Mouse (Mus musculus): ENCODE measurements at regions not wholly inside any gene's neighbourhood (a gene's known extent, or its start where the extent isn't known, plus 50 kb on each side); places are given as distances from the start of the nearest gene placed in this dataset.
A peak's percentile ranks its signal among the peaks of the same experiment; 100 is the strongest.

- DNase-seq (ENCODE audit: low spot score), result no peak
These were observed 74.4 kb downstream of the Tbx19 start for GRCm38 (mm10) chr1:165086131-165086530.

- no peak for DNase-seq (ENCODE audit: low spot score)
These were observed 75.8 kb downstream of the Tbx19 start for GRCm38 (mm10) chr1:165084753-165085152.

DNA sequence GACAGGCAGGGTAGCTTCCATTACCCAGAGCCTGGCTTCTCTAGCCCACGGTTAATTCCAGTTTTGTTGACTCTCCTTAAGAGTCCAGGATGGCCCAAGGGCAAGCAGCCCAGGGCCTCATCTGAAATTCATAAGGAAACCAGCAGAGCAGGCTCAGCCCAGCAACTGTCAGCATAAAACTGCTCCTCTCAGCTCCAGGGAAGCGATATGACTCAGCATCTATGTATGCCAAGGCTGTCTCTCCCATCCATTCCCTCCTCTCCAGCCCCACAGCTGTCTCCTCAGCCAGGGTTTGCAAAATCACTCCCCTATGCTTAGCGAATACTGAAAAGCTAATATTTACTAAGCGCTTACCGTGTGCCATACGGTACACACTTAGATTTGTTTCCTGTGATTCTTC lies 76.4 kb downstream of the Tbx19 start:
- no peak for DNase-seq (ENCODE audit: low spot score)

DNA sequence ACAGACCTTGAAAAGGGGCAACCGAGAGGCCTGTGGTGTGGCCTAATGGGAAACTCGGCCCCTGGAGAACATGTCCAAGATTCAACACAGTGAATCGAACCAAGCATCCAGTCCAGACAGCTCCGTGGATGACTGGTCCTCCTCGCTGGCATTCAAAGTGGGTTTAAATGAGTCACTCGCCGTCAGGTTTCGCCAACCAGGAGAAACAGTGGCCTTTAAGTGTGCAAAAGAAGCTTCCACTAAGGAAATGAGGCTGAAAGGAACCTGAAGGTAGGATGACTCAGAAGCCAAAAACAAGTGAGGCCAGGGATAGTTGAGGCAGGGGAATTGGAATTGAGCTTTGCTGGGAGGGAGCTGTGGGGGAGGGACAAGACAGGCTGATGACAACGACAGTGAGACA lies 80.2 kb downstream of the Tbx19 start:
- DNase-seq (ENCODE audit: low spot score), result no peak

- no peak for DNase-seq (ENCODE audit: low spot score)
These were observed 83.3 kb downstream of the Tbx19 start for GRCm38 (mm10) chr1:165077313-165077712.

DNA sequence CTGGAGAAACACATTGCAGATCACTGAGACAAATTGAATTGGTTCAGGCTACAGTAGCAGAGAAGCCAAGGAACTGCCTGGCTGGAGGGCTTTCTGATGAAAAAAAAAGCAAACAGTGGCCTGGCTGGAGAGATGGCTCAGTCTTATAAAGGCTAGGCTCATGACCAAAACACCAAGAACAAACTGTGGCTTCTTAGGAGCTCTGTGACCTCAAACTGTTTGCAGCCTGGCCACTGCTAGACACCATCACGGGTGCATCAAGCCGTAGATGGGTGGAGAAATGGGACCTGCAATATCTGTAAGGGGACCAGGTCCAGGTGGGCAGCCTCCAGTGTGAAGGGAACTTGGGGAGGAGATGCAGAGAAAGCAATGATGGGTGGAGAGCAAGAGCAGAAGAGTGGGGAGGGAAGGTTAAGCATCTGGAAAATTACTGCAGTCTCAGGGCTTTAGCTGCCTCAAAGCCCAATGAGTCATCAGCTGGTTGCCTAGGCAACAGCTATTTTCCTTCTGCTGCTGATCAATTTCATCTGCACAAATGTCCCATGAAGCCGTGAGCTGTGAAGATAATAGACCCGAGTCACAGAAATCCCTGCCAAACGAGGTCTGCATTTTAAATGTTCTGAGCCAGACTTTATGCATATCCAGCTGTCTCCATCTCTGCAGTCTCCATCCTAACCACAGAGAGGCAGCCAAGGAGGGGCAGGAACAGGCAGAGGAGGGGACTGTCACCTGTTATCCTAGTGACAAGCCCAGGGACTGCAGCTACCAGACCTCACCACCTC lies 85.1 kb downstream of the Tbx19 start:
- DNase-seq (ENCODE audit: low spot score), result peak; percentile 7

DNA sequence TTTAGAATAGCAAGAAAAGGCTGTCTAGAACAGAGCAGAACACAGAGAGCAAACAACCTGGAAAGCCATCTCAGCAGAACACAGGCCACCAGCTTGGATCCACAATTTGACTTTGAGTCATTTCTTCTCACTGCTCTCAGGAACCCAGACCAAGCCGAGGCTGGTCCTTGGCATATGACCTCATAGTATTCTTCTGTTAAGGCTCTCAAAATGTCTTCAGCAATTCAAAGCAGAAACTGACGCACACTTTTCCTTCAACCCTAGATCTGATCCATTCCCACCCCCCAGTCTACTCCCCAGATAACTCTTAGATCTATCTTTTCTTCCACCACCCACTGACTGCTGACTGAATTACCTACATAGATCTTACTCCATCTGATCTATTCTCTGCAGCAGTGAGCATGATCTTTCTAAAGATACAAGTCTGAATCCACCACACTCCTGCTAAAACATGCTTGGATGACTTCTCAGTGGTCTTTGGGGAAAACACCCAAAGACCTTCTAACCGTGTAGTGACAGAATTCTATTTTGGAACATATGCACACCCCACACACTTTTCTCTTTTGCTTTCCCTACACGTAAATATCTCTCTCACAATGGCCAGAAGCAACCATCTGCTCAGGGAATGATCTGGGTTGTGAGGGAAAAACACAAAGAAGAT lies 88.6 kb downstream of the Tbx19 start:
- no peak for DNase-seq (ENCODE audit: low spot score)

- DNase-seq (ENCODE audit: low spot score), result no peak
These were observed 95.6 kb downstream of the Tbx19 start for GRCm38 (mm10) chr1:165064981-165065380.

DNA sequence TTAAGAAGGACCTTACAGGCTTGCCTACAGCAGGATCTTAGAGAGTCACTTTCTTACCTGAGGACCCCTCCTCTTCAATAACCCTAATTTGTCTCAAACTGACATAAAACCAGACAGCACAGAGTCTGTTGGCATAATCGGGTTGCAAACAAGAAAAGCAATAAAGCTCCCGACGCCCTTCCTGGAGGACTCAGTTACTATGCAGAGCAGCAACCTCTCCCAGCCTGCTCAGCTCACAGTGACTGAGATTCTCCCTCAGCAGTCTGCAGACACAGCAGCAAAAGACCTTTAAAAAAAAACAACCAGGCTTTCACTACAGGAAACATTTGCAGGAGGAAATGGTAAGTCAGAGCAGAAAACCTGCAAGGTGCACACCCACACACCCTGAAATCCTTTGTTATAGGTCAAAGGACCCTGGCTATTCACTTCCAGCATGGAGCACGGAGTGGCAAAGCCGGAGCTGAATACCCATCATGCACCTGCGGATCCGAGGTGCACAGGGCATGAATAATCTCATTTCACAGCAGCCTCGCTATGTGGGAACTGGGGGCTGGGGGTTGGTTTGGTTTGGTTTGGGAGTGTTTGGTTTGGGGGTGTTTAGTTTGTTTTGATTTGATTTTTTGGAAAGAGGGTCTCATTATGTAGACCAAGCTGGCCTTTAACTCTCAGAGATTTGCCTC lies 97.6 kb downstream of the Tbx19 start:
- no peak for DNase-seq (ENCODE audit: low spot score)

DNA sequence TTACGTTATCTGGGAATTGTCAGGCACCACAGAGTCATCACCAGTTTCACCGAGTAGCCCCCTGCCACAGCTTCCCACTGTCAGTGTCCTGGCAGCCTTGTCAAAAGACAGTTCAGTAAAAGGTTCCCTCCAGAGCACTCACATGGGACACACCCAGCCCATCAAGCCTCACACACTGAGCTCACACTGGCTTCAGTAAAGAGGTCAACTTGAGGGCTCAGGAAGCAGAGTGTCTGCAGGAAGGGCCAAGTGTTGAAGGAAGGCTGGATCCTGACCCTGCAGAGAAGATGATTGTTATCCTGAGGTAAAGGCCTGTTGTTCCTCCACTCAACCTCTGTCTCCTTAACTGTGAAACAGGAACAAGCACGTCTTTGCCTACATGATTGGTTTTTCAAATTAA lies 99.2 kb downstream of the Tbx19 start:
- DNase-seq (ENCODE audit: low spot score), result no peak

GRCm38 (mm10) chr1:165054245-165054644 lies 106.3 kb downstream of the Tbx19 start:
- DNase-seq (ENCODE audit: low spot score), result no peak

DNA sequence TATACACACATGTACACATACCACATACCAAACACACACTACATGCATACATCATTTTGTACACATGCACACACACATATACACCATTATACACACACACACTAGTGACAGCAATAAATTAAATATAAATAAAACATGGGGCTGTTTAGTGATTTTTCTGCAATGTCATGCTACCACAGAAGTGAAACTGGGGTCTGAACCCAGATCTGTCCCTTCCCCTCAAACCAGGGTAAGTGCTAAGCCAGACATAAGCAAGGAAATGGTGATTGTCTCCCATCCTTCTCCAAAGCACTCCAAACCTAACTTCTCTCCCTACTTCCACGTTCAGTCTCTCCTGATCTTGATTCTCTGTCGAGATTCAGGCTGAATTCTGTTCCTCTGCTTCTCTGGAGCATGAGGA lies 109.3 kb downstream of the Tbx19 start:
- no peak for DNase-seq (ENCODE audit: low spot score)

DNA sequence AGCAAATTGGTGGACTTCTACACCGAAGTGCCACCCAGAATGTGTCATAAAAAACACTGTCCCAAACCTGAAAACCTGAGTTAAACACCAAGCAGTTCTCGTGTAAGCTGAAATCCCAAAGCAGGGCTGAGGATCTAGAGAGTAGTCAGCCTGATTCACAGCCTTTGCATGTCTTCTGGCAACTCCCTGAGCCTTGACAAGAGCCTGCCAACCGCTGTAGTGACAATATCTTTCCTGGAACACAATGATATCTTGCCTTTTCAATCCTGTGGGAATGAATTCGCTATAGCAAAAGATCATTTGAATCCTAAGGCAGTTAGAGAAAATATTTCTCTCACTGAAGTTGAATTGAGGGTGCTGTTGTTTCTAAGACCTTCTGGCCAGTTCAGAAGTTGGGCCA lies 110.4 kb downstream of the Tbx19 start:
- no peak for DNase-seq (ENCODE audit: low spot score)

DNA sequence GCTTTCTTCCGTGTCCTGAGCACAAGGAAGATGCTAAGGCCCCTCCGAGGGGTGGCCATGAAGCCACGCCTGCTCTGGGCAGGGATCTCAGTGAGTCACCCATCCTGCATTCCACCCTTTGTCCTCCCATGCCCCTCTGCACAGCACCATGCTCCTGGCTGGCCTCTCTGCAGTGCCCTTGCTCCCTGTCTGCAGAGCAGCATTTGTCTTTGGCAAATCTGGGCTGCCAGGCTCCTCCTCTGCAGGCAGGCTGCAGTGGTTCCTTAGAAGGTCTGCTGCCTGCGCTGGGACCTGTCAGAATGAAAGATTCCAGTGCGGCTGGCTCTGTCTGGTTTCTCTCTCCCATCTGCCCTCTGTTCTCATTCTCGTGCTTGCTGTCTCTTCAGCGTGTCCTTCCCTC lies 111.3 kb upstream of the Xcl1 start:
- no peak for DNase-seq (ENCODE audit: low spot score)

DNA sequence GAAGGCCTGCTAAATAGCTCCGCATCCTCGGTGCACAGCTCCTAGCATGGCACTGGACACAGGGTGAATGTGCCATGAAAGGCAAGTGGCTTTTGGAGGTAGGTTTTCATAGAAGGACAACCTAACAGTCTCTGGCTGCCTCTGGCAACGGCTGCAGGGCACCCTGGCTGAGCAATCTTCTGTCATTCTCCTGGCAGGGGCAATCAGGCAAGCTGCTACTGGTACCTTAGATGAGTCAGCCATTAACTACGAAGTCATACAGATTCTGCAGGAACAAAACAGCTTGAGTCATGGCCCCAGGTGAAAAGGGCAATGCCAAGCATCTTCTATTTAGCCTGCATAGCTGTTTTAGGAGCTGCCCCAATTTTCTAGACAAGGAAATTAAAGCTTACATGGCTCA lies 110.7 kb upstream of the Xcl1 start:
- DNase-seq (ENCODE audit: low spot score), result no peak

DNA sequence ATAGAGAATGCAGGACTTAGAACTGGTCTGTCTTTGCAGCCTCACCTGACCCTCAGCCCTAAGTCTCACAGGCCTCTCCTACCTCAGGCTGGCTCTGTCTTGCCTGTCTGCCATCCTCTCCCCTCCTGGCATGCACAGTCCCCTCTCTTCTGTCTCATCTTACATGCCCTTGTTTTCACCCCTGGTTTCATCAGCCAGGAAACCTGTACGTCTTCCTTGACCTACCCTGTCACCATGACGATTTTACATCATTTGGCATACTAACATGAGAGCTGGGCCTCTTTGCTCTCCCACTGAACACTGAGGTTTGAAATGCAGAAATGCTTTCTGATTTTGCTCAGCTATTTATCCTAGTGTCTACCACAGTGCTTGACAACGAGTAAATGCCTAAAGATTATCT lies 108.0 kb upstream of the Xcl1 start:
- no peak for DNase-seq (ENCODE audit: low spot score)

GRCm38 (mm10) chr1:165042105-165042504 lies 106.8 kb upstream of the Xcl1 start:
- no peak for DNase-seq (ENCODE audit: low spot score)

GRCm38 (mm10) chr1:165036631-165037030 lies 101.3 kb upstream of the Xcl1 start:
- no peak for DNase-seq (ENCODE audit: low spot score)

DNA sequence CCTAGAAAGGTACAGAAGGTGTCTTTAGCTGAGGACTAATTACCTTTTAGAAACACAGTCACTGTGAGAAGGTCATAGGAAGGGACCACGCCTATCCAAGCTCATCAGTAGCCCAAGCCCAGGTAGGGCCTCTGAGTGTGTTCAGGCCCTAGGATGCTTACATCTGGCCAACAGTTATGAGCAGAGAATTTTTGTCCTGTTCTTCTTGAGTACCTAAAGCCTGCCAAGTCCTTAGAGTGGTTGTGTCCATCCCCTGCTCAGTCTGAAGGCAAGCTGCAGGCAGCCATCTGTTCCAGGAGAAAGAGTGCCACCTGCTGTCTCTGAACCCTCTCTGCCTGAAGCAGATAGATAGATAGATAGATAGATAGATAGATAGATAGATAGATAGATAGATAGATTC lies 100.3 kb upstream of the Xcl1 start:
- DNase-seq (ENCODE audit: low spot score), result no peak

- no peak for DNase-seq (ENCODE audit: low spot score)
These were observed 85.7 kb upstream of the Xcl1 start for GRCm38 (mm10) chr1:165020960-165021563.

GRCm38 (mm10) chr1:165018692-165019309 lies 83.5 kb upstream of the Xcl1 start:
- DNase-seq (ENCODE audit: low spot score), result no peak

GRCm38 (mm10) chr1:165018236-165018635 lies 82.9 kb upstream of the Xcl1 start:
- DNase-seq (ENCODE audit: low spot score), result no peak
